Mouse (Mus musculus): ENCODE results near the gene Psmd7. TPM values are rescaled to one million over a fixed set of nuclear protein-coding genes. Genes with fewer than 3 reads are reported as not detected.

Psmd7 gene
- polyA plus RNA-seq, 1 experiment from 2014 or later, result 136 TPM

DNA sequence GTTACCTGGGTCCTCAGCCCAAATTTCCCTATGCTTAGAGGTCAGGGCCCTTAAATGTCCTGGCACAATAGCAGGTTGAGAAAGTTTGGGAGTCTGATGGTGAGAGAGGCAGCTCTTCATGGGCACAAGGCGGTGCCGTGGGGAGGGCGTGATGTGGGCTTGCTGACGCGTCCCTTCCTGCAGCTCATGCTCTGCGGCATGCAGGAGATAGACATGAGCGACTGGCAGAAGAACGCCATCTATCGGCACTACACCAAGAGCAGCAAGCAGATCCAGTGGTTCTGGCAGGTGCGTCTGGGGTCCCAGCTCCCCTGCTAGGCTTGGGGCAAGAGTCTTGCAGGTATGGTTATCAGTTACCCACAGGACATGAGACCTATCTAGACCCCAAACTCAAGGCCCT, 33.0 kb downstream of the Psmd7 start:
- no peak overlapping the region for H3K4me3 ChIP-seq (ENCODE audit: low read depth, low read length)
- ATAC-seq (no peak), DNase-seq (ENCODE audit: low spot score) (no peak)
- H3K4me1 ChIP-seq (ENCODE audit: insufficient read depth, low read depth, low read length), result no peaks in the 10 kb centered on the region
- H3K27ac ChIP-seq (ENCODE audit: low read length), result no peak overlapping the region
- peaks cover 11% of the 10 kb centered on the region for H3K36me3 ChIP-seq (ENCODE audit: insufficient read depth, low read length)
- TF ChIP-seq EP300 (IDR thresholded peaks at IDR 0.05), result no peak
- H3K9me3 ChIP-seq (ENCODE audit: low read length), result no peaks in the 10 kb centered on the region
- no peak overlapping the region for H3K9ac ChIP-seq (replicated peaks; ENCODE audit: low read depth)
- WGBS, result 89% methylated on average over 10 of the region's 10 CpGs
- no peak overlapping the region for H3K4me2 ChIP-seq (replicated peaks; ENCODE audit: low read depth, low read length)
- no peaks in the 10 kb centered on the region for H3K27me3 ChIP-seq (replicated peaks; ENCODE audit: insufficient read depth, low read length)

DNA sequence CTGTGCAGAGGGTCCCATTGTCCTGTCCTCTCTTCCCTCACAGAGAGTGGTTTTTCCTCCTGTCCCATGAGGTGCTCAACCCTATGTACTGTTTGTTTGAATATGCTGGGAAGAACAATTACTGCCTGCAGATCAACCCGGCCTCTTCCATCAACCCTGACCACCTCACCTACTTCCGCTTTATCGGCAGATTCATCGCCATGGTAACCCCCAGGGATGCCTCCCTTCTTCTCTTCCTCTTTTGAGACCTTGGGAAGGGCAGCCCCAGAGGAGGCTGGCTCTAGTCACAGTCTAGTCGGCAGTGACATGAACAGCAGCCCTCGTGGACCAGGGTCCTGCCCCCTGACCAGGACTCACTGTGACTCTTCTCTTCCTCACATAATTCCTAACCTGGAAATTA, 36.0 kb downstream of the Psmd7 start:
- H3K9ac ChIP-seq (replicated peaks; ENCODE audit: low read depth), result no peak overlapping the region
- no peaks in the 10 kb centered on the region for H3K9me3 ChIP-seq (ENCODE audit: low read length)
- no peak overlapping the region for H3K27ac ChIP-seq (ENCODE audit: low read length)
- no peak overlapping the region for H3K4me3 ChIP-seq (ENCODE audit: low read depth, low read length)
- ATAC-seq, result no peak
- no peaks in the 10 kb centered on the region for H3K27me3 ChIP-seq (replicated peaks; ENCODE audit: insufficient read depth, low read length)
- no peak overlapping the region for H3K4me2 ChIP-seq (replicated peaks; ENCODE audit: low read depth, low read length)
- WGBS, result 43% methylated on average over 6 of the region's 6 CpGs
- DNase-seq (ENCODE audit: low spot score), result no peak
- no peaks in the 10 kb centered on the region for H3K4me1 ChIP-seq (ENCODE audit: insufficient read depth, low read depth, low read length)
- peaks cover 16% of the 10 kb centered on the region for H3K36me3 ChIP-seq (ENCODE audit: insufficient read depth, low read length)
- TF ChIP-seq CTCF (IDR thresholded peaks at IDR 0.05) (no peak), EP300 (IDR thresholded peaks at IDR 0.05) (no peak)

DNA sequence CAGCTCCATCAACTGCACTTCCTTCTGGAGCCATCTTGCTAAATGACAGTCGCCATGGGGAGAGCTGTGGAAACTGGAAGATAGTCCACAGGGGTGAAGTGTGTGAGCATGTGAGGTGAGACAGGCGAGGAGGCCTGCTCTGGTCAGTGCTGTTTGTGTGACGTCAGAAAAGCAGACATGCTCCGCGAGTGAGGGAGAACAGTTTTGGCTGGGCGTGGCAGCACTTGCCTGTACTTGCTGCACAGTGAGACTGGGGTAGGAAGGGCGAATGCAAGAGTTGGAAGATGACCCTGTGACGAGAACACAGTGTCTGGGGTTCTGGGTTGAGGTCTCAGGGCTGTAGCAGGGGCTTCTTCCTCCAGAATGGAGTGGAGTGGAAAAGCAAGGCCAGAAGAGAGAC, 41.4 kb downstream of the Psmd7 start:
- peak; percentile 39; the same call in 1 of the 2 replicates for ATAC-seq
- Histone ChIP-seq H3K4me3 (ENCODE audit: low read depth, low read length) (no peak overlapping the region), H3K27me3 (replicated peaks; ENCODE audit: insufficient read depth, low read length) (no peaks in the 10 kb centered on the region), H3K27ac (ENCODE audit: low read length) (no peak overlapping the region), H3K4me2 (replicated peaks; ENCODE audit: low read depth, low read length) (no peak overlapping the region), H3K4me1 (ENCODE audit: insufficient read depth, low read depth, low read length) (no peaks in the 10 kb centered on the region; the same call in 1 of the 2 replicates), H3K9me3 (ENCODE audit: low read length) (no peaks in the 10 kb centered on the region), H3K9ac (replicated peaks; ENCODE audit: low read depth) (no peak overlapping the region), H3K36me3 (ENCODE audit: insufficient read depth, low read length) (peaks cover 5% of the 10 kb centered on the region; the same call in 1 of the 2 replicates)
- no peak for TF ChIP-seq EP300 (IDR thresholded peaks at IDR 0.05)
- TF ChIP-seq CTCF (IDR thresholded peaks at IDR 0.05), result no peak
- DNase-seq (ENCODE audit: low spot score), result no peak
- WGBS, result 59% methylated on average over 8 of the region's 8 CpGs

DNA sequence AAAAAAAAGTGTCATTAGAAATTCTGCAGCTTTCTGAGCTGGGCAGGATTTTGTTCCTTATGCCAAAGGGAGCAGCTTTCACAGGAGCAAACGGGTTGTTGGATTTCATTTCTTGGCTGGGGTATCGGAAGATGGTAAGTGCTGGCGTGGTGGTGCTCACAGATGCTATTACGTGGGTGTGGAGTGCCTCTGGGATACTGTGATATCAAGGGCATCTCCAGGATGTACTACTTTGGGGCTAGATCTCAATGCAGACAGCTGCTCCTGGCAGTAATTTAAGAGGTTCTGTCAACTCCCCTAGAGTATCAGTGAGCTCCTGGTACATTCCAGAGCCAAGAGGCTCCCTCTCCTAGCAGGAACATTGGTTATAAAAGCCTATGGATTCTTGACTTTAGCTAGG, 42.1 kb downstream of the Psmd7 start:
- H3K4me1 ChIP-seq (ENCODE audit: insufficient read depth, low read depth, low read length), result no peaks in the 10 kb centered on the region; the same call in 1 of the 2 replicates
- H3K36me3 ChIP-seq (ENCODE audit: insufficient read depth, low read length), result peaks cover 5% of the 10 kb centered on the region; the same call in 1 of the 2 replicates
- WGBS, result 57% methylated on average over 4 of the region's 4 CpGs
- H3K27me3 ChIP-seq (replicated peaks; ENCODE audit: insufficient read depth, low read length), result no peaks in the 10 kb centered on the region
- TF ChIP-seq EP300 (IDR thresholded peaks at IDR 0.05), result no peak
- TF ChIP-seq CTCF (IDR thresholded peaks at IDR 0.05), result no peak
- H3K4me3 ChIP-seq (ENCODE audit: low read depth, low read length), result no peak overlapping the region
- no peak for ATAC-seq
- no peaks in the 10 kb centered on the region for H3K9me3 ChIP-seq (ENCODE audit: low read length)
- no peak overlapping the region for H3K27ac ChIP-seq (ENCODE audit: low read length)
- DNase-seq (ENCODE audit: low spot score), result no peak
- H3K9ac ChIP-seq (replicated peaks; ENCODE audit: low read depth), result no peak overlapping the region
- no peak overlapping the region for H3K4me2 ChIP-seq (replicated peaks; ENCODE audit: low read depth, low read length)

DNA sequence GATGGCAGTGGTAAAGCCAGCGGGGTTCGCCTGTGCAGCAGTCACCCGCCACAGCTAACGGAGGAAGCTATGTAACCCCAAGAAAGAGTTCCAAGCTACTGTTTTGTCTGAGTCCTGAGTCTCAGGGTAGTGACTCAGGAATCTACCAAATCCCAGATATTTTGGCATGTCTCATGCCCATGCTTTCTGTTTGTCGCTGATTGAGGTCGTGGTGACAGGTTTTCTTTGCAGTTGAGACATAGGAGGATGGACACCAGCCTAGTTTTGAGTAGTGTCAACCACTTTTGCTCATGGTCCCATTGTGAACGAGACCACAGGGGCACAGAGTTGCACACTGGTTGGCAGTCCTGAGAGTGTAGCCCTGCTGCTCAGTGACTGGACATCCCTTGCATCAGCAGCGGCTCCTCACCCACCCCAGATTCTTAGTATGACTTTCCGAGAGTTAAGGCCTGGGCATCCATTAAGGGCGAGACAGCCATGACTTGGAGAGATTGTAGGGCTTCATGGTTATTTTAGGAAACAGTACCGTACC, 42.6 kb downstream of the Psmd7 start:
- H3K9ac ChIP-seq (replicated peaks; ENCODE audit: low read depth), result no peak overlapping the region
- H3K4me3 ChIP-seq (ENCODE audit: low read depth, low read length), result no peak overlapping the region
- H3K4me1 ChIP-seq (ENCODE audit: insufficient read depth, low read depth, low read length), result no peaks in the 10 kb centered on the region; the same call in 1 of the 2 replicates
- ATAC-seq, result no peak
- H3K9me3 ChIP-seq (ENCODE audit: low read length), result no peaks in the 10 kb centered on the region
- no peak overlapping the region for H3K27ac ChIP-seq (ENCODE audit: low read length)
- 75% methylated on average over 11 of the region's 11 CpGs for WGBS
- H3K36me3 ChIP-seq (ENCODE audit: insufficient read depth, low read length), result peaks cover 5% of the 10 kb centered on the region; the same call in 1 of the 2 replicates
- DNase-seq (ENCODE audit: low spot score), result no peak
- no peak for TF ChIP-seq CTCF (IDR thresholded peaks at IDR 0.05)
- H3K27me3 ChIP-seq (replicated peaks; ENCODE audit: insufficient read depth, low read length), result no peaks in the 10 kb centered on the region
- no peak overlapping the region for H3K4me2 ChIP-seq (replicated peaks; ENCODE audit: low read depth, low read length)

DNA sequence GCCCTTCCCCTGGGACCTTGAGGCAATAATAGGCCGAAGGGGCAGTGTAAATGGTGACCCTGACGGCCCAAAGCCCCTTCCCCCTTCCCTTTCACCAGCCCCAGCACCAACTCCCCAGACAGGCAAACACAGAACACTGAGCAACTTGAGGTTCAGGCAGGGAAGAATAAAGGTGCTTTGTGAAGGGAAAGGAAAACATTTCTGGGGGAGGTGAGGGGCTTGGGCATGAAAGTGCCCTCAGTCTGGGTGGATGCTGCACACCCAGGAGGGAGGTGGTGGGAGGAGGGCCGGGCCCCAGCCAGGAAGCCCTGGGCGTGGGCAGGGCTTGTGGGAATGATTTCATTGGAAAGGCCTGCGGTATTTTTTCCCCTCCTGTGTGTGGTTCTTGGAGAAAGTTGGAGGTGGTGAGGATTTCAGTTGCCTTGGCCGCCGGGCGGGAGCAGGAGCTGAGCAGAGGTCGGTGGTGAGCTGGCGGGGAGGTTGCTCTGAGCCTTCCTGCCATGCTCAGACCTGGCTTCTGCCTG, 43.6 kb downstream of the Psmd7 start:
- H3K4me1 ChIP-seq (ENCODE audit: insufficient read depth, low read depth, low read length), result no peaks in the 10 kb centered on the region; the same call in 1 of the 2 replicates
- H3K36me3 ChIP-seq (ENCODE audit: insufficient read depth, low read length), result peaks cover under 1% of the 10 kb centered on the region; the same call in 1 of the 2 replicates
- no peak overlapping the region for H3K4me3 ChIP-seq (ENCODE audit: low read depth, low read length)
- 38% methylated on average over 10 of the region's 10 CpGs for WGBS
- DNase-seq (ENCODE audit: low spot score) (peak; percentile 44), ATAC-seq (peak; percentile 51)
- H3K4me2 ChIP-seq (replicated peaks; ENCODE audit: low read depth, low read length), result no peak overlapping the region
- no peaks in the 10 kb centered on the region for H3K9me3 ChIP-seq (ENCODE audit: low read length)
- no peak overlapping the region for H3K27ac ChIP-seq (ENCODE audit: low read length)
- TF ChIP-seq EP300 (IDR thresholded peaks at IDR 0.05), result no peak
- no peak for TF ChIP-seq CTCF (IDR thresholded peaks at IDR 0.05)
- no peaks in the 10 kb centered on the region for H3K27me3 ChIP-seq (replicated peaks; ENCODE audit: insufficient read depth, low read length)
- H3K9ac ChIP-seq (replicated peaks; ENCODE audit: low read depth), result no peak overlapping the region
